Mouse (Mus musculus) cerebellum, adult 2 months (tissue): ENCODE data around the gene Il6st.

Experiments
- CTCF ChIP-seq: fragments of 200-500 bp; IDR thresholded peaks from 2 replicates; pipeline ENCODE4 v1.5.1; 2011; ENCODE audit warnings: low read depth, mild to moderate bottlenecking, control low read depth, low read length, moderate library complexity, borderline replicate concordance; ENCODE audit not compliant: insufficient read depth
- POLR2A ChIP-seq: fragments of 200-500 bp; IDR thresholded peaks from 2 replicates; pipeline ENCODE4 v1.6.1; 2011; ENCODE audit warnings: low read length, control low read depth, borderline replicate concordance; ENCODE audit not compliant: insufficient read depth

DNA sequence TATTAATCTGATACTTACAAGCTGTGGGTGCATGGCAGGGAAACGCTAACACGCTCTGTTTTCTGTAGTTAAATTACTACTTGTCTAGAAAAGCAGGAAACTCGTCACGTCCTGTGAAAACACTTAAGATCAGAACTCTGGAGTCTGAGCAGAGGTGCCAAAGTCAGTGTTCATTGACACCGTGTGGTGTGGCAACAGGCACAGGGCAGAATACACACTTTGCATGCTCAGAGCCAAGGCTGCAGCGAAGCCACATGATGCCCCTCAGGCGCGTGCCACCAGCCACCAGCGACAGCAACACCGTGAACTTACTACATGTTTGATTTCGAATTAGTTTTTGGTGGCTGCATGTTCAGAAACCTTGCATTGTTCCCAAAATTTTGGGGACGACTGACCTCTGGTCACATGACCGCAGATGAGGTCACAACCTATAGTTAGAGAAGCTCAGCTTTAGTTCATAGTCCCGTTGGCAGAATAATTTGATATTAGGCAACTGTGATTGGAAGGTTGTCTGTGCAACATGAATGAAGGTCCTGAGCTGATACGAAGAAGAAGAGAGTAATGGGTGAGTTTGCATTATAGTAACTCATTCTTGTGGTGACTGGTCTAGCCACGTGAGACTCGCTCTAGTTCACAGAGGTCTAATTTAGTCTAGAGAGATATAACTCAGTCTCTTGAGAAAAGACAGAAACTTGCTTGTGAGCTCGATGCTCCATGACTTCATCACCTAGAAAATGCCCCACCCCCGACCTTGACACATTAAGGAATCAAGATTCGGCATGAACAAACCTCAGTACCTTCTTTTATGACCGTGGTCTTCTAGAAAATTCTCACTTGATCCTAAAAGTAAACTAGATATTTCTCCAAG lies 25.6 kb upstream of the Il6st start:
- TF ChIP-seq CTCF (no peak), POLR2A (no peak)
